Mouse (Mus musculus): Measurements from ENCODE around the gene Adam23.

DNA sequence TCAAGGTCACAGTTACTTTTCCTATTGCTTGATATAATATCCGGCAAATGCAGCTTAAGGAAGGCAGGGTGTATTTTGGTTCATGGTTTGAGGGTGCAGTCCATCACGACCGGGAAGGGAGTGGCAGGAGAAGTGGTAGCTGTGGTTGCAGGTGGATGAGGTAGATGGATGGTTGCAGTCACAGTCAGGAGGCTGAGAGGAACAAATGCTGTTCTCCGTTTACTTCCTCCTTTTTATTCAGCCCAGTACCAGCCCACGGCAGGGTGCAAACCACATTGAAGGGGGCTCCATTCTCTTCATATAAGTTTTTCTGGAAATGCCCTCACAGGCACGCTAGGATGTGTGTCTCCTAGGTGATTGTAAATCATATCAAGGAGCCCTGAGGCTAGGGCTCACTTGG, 37.3 kb upstream of the Adam23 start:
- TF ChIP-seq CTCF (IDR thresholded peaks at IDR 0.05; ENCODE audit: low read depth) (no peak), EP300 (IDR thresholded peaks at IDR 0.05; ENCODE audit: low read depth) (no peak)
